ENCODE assay signal across 19 mouse cellular contexts in genomic region chr17:67735722-67736121, GRCm38 (mm10). TPM values are rescaled to one million over a fixed set of nuclear protein-coding genes. Genes with fewer than 3 reads are reported as not detected.
"Had no signal": no experiment of that assay in that cellular context is flagged by ENCODE, and none has a peak within 500 bp of the region (broad histone marks: within the 10 kb centered on the region; RNA-seq: fewer than 3 reads in every experiment).

No protein-coding gene starts in this region.

- H3K27ac ChIP-seq: lung, embryonic 15.5 days; macrophage; midbrain, embryonic 13.5 days; midbrain, embryonic 15.5 days; neural tube, embryonic 12.5 days; stomach, embryonic 15.5 days; stomach, postnatal 0 days had no signal

- H3K4me2 ChIP-seq: lung, embryonic 15.5 days; midbrain, embryonic 11.5 days; midbrain, embryonic 13.5 days; midbrain, embryonic 15.5 days; neural tube, embryonic 12.5 days; stomach, embryonic 15.5 days had no signal

- H3K9ac ChIP-seq: lung, embryonic 15.5 days; midbrain, embryonic 13.5 days; midbrain, embryonic 15.5 days; neural tube, embryonic 12.5 days; stomach, embryonic 15.5 days had no signal

- H3K4me1 ChIP-seq: megakaryocyte, embryonic 14.5 days; midbrain, embryonic 13.5 days; midbrain, embryonic 15.5 days; neural tube, embryonic 12.5 days; stomach, embryonic 15.5 days had no signal

- H3K27me3 ChIP-seq: lung, embryonic 15.5 days; megakaryocyte, embryonic 14.5 days; midbrain, embryonic 13.5 days; midbrain, embryonic 15.5 days; neural tube, embryonic 12.5 days; stomach, embryonic 15.5 days had no signal

- ATAC-seq: midbrain, embryonic 13.5 days; midbrain, embryonic 15.5 days had no signal

- H3K9me3 ChIP-seq: lung, embryonic 15.5 days; midbrain, embryonic 13.5 days; midbrain, embryonic 15.5 days; neural tube, embryonic 12.5 days; stomach, embryonic 15.5 days had no signal

- DNase-seq: lung, adult 2 months; lung, postnatal 14 days; lung, postnatal 36 days; right cerebral cortex, postnatal 14 days; thymus, adult 2 months; thymus, postnatal 25 days; thymus, postnatal 4 days had no signal

- H3K4me3 ChIP-seq: lung, embryonic 15.5 days; midbrain, embryonic 13.5 days; midbrain, embryonic 15.5 days; neural tube, embryonic 12.5 days; stomach, embryonic 15.5 days had no signal

- H3K36me3 ChIP-seq: lung, embryonic 15.5 days; midbrain, embryonic 15.5 days had no signal

RNA-seq across cellular contexts. Expression of gene Lama1, which starts 38.7 kb away (rescaled TPM):
- total RNA-seq: megakaryocyte progenitor cell, adult 5-6 weeks; monocyte, adult 5-6 weeks; neutrophil, adult 5-6 weeks had no signal
- polyA plus RNA-seq: macrophage had no signal
